Mouse (Mus musculus): ENCODE data around the gene Mcm3ap.

- TF ChIP-seq CTCF (IDR thresholded peaks at IDR 0.05; ENCODE audit: low read depth, low read length) (no peak), POLR2A (IDR thresholded peaks at IDR 0.05; ENCODE audit: extremely low read depth, insufficient read depth, low read length) (no peak)
Measured at GRCm38 (mm10) chr10:76495501-76495900, 26.8 kb downstream of the Mcm3ap start.
